Mouse (Mus musculus): ENCODE data around the gene Tmsb15l. TPM values are rescaled to one million over a fixed set of nuclear protein-coding genes. Genes with fewer than 3 reads are reported as not detected.
"Not testable (repeated sequence)": the region's sequence is repeated elsewhere in the genome, so short reads cannot be mapped to it uniquely, and the experiment has no call there.

Gene Tmsb15l
- total RNA-seq (2021), result under 1 TPM; 0.46 to 0.59 TPM
- long read RNA-seq, experiment 1, partial matches to known transcripts, result 0 of 1 reads
- long read RNA-seq, experiment 1, other reads (novel, unspliced or antisense), result 1 of 1 reads
- long read RNA-seq, experiment 2, result 0 reads

- peak in 1 of 2 experiments; percentile 14 for DNase-seq
- intact Hi-C loops (cut with DNase I), result no loop called here
Observed at GRCm38 (mm10) chrX:136976424-136977084, at the start of gene Tmsb15l, which contains the start of gene Tmsb15b1. Gene Tmsb15l (minus strand): TSS chrX:136976869. Gene Tmsb15b1 (minus strand): TSS chrX:136976874.

DNA sequence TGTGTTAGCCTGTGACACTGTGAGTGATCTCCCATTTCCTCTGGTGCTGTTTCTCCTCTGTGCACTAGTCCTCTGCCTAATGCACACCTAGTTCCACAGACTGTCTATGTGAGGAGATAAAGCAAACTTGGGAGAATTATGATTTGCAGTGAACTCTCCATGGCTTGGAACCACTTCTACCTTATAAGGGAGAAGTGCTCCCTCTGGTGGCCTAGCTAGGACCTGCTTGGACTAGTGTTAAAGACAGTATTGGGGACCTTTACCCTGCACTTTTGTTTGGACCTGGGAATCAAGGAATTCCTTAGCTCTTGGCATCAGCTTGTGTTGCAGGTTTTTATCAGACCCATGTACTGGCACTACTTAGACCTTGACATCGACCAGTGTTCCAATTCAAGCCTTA is 42.6 kb upstream of the Tmsb15l start:
- DNase-seq, result peak in 1 of 2 experiments; percentile 22
- intact Hi-C loops (cut with DNase I), result no loop called here

DNA sequence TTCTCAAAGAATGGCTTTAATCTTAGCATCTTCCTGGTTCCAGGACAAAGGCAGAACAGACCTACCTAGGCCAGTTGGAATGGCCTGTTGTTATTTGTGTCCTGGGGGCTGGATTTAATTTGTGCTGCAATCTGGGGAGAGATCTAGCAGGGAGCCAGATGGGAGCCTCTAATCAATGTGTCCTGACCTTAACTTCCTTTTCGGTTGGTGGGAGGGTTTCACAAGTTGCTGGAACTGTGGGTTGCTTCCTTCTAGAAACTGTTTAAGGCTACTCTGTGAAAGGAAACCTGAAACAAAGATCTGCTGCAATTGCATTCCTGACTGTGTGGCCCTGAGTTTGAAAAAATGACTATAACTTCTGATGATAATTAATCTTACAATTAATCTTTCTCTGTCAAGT is 41.0 kb upstream of the Tmsb15l start:
- no peak for DNase-seq
- intact Hi-C loops (cut with DNase I), result no loop called here

DNA sequence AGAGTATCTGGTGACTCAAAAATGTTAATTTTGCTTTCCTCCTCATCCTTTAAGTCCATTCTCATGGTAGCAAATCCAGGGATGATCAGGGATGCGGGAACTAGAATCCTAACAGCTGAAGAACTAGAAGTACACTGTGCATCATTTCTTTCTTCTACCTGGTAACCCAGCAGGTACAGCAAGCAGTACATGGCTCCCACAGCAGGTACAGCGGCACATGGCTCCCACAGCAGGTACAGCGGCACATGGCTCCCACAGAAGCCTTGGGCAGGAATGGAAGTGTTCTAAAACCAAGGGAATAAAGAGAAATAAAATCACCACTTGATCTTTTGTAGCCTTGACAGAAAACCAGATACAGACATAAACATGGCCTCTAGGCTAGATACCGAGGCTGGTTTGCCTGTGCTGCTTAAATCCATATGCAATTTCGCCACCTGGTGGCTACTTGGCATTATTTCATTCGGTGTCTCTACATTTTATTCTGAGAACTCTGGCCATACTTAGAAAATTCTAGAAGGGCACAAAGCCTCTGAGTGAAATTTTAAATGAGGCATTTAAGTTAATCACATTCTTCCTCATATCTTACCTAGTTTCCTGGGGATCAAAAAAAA is 38.5 kb upstream of the Tmsb15l start:
- DNase-seq, result no peak
- intact Hi-C loops (cut with DNase I), result no loop called here

- intact Hi-C loops (cut with DNase I), result no loop called here
- no peak for DNase-seq
Observed at GRCm38 (mm10) chrX:136996256-136996655, 19.6 kb upstream of the Tmsb15l start.

DNA sequence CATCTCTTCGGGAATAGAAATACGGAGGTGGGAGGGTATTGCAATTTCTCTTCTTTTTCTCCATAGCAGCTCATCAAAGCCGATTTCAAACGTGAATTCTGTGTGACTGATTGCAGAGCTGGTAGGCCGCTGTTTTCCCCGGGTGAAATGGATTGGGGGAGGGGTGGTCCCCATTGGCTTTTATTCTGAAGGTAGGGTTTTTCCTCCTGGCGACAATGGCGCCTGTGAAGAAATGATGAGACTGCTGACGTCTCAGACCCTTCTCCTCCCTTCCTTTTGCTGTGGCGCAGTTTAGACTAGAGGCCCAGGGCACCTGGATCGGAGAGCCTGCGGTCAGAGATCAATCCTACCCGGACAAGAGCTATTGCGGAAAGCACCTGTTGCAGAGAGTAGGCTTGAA is 17.0 kb upstream of the Tmsb15l start:
- intact Hi-C loops (cut with DNase I), result no loop called here
- DNase-seq, result no peak

DNA sequence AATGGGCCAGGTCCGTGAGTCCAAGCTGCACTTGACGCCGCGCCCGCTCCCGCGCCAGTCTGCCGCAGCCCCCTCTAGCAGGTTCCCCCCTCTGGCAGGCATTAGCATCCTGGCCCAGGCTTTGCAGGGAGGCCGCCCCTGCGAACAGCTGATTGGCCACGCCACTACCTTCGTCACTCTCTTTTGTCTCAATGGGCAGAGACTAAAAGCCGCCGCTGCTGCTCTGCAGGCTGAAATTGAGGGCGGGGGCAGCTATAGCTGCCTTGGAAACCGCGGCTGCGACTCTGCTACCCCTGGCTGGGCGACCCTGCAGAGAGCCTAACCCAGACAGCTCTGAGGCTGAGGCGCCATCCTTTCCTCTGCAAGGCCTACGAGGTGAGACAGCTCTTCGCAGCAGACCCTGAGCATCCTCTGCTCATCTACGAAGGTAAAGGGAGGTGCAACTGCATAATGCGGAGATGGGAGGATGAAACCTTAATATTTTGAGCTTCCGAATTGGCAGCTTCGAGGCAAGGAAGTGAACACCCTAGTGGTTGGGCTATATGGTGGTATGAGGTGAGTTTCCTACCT is 16.4 kb upstream of the Tmsb15l start, which contains the start of gene Zcchc18:
TSS of gene Zcchc18 (plus strand) at position 178 of the 570 bp plus-strand sequence.
- intact Hi-C loops (cut with DNase I), result no loop called here
- peak in 1 of 2 experiments; percentile 13 for DNase-seq

DNA sequence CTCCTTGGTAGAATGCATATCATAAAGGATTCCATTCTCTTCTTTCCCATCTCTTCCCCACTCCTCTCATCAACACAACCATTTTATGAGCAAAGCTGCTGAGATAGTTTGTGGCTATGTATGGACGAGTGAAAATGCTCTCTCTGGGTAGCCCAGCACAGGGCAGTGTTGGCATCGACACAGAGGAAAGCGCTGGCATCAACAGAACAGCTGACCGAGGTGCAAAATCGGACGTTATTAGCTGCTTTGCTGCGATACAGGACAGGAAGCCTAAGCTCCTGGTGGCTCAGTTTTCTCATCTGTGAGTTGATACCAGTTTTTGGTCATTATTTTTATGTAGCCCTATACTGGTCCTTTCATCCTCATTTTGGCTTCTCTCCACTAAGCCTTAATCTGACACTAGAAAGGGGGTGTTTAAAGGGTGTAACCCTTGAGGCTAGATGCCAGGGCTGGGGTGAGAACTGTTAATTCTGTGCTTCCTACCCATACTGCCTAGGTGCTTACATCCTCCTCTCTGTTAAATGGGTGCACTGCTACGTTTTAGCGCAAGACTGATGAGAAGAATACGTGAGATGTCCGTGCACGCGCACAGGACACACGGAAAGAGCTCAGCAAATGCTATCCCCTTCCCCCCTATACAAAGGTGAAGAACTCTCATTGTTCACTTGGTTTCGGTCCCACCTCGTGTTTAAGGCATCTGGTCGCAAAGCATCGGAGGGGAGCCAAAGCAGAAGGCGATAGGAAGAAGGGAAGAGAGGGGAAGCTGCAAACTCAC is 15.7 kb upstream of the Tmsb15l start:
- DNase-seq, result no peak
- intact Hi-C loops (cut with DNase I), result no loop called here

DNA sequence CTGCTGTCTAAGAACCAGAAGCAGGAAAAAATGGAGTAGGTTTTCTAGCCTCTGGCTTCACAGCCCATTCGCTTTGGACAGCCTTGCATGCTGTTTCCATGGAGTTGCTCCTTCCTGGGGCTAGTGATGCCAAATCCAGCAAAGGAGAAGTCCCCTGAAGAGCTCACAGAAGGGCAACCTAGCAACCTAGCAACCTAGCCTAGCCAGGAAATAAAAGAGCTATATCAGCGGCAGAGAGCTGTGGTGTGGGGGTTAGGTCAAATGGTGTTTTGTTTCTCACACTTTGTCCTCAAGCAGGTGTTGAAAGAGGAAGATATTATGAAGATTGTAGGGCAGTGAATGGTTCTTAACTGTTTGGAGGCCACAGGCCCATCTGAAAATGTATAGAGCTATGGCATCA is 14.6 kb upstream of the Tmsb15l start:
- intact Hi-C loops (cut with DNase I), result no loop called here
- DNase-seq, result no peak

GRCm38 (mm10) chrX:136986039-136986438 is 9.4 kb upstream of the Tmsb15l start:
- DNase-seq, result no peak
- intact Hi-C loops (cut with DNase I), result no loop called here

DNA sequence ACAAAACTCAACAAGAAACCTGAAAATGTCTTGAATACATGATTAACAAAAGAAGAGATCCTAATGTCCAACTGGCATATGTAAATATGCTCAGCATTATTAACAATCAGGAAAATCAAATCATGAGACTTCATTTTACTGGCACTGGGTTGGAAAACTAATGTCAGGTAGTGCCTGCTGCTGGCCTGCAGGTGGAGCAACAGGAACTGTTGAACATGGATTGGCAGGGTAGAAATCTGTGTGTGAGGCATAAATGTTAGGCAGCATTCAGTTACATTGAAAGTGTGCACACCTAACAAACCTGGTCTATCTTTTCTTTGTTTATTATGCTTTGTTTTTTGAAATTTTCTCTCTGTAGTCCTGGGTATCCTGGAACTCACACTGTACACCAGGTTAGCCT is 1.9 kb upstream of the Tmsb15l start:
- intact Hi-C loops (cut with DNase I), result no loop called here
- no peak for DNase-seq

- DNase-seq; intact Hi-C loops (cut with DNase I): not testable (repeated sequence)
Observed at GRCm38 (mm10) chrX:136975397-136975796, 1.3 kb downstream of the Tmsb15l start, which contains the start of gene Tmsb15b2. Gene Tmsb15b2 (minus strand): TSS chrX:136975497.

- no peak for DNase-seq
- intact Hi-C loops (cut with DNase I), result no loop called here
Observed at GRCm38 (mm10) chrX:136959688-136960087, 17.0 kb downstream of the Tmsb15l start.

DNA sequence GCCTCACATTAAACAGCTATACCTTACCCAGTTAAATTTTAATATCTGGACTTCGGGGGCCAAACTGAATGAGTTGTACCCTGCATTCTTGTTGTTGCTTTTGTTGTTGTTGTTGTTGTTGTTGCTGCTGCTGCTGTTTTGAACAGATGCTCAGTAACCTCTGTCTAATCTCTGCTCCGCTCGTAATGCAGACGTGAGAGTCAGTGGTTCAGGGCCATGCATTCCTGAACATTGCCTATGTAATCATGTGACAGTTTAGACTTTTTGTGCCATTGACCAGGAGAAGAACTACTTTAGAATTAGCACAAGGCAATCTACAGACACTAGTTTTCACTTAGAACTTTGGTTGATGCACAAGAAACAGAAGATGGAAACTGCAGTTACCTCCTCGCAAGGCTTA is 18.4 kb downstream of the Tmsb15l start:
- intact Hi-C loops (cut with DNase I), result not testable (repeated sequence)

DNA sequence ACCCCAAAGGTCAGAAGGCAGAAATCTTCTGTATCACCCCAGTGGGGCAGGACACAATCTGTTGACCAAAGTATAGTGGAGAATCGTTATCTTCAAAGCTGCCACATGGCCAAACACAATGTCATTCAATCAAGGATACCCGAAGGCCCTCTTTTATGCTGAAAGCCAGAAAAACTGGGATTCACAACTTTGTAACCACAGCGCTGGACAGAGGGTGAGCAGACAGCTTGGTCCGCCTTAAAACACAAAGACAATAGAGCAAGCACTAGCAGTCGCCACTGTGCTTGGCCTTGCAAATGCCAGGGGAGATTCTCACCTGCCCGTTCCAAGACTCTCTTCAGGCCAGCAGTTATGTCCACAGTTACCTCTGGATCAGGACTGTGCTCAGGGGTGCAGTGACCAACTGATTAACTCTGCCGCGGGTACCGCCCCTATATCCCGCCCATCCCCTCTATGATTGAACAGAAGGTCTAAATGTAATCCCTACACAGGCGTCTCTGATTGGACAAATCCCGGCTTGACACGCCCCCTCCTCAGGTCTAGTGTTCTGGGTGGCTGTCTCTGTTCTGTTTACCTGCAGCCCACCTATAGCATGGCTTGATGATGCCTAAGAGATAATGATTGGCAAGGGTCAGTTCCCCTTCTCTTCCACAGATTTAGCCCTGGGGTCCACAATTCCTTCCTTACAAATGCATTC is 18.9 kb downstream of the Tmsb15l start:
- intact Hi-C loops (cut with DNase I), result not testable (repeated sequence)

More for the DNA sequence above, 18.4 kb downstream of the Tmsb15l start:
- DNase-seq, result not testable (repeated sequence)

DNA sequence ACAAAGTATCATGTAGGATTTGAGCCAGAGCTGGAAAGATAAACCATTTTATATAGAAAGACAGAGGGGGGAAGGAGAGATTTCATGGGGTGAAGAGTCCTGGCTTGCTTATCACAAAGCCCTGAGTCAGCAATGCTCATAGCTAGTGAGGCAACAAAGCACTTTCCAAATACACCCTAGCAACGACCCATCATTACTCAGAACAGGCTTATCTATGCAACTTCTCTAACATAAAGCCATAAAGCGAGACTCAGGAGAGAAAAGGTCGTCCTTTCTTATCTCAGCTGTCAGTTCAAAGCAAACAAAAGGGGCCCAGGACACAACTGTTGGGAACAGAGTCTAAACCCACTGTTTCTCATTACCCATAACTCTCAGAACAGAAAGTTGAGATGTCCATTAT is 38.7 kb downstream of the Tmsb15l start:
- intact Hi-C loops (cut with DNase I), result no loop called here
- DNase-seq, result no peak

More for the DNA sequence above, 18.9 kb downstream of the Tmsb15l start:
- DNase-seq, result peak in 1 of 2 experiments; percentile 11

DNA sequence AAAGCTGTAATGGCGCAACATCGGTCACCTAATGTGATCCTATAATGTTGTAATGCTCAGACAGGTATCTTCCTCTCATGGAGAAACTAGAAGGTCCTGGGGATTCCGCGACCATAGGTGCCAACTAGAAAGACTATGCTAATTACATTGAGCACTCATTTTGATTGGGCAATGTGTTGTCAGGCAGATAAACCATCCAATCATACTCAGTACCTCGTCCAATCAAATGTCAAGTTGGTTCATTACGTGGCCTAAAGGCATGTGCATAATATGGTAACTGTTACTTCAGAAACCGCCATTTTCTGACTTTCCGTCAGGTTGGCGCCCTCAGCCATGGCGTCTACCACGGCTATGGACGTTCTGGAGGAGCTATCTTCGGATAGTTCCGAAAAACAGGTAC is 49.6 kb downstream of the Tmsb15l start, which contains the start of gene H2bfm:
TSS of gene H2bfm (plus strand) at position 295 of the 400 bp plus-strand sequence.
- intact Hi-C loops (cut with DNase I), result no loop called here
- DNase-seq, result no peak

DNA sequence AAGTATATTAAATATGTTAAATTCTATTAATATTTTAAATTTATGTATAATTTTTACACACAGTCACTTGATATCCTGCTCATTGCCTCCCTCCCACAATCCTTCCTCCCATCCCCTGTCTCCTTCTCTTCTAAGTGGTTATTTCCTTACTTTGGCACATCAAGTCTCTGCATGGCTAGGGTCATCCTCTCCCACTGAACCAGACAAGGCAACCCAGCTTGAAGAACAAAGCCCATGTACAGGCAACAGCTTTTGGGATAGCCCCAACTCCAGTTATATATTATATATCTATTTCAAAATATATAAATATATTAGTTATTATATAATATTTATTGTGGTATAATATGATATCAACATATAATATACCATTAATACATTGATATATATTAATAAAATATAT is 50.8 kb downstream of the Tmsb15l start:
- intact Hi-C loops (cut with DNase I), result no loop called here
- DNase-seq, result no peak
